Mouse (Mus musculus): ENCODE results near the gene Fibcd1. TPM values are rescaled to one million over a fixed set of nuclear protein-coding genes. Genes with fewer than 3 reads are reported as not detected.

Gene Fibcd1
- polyA plus RNA-seq, 1 experiment from 2014 or later, result 0.27 TPM

DNA sequence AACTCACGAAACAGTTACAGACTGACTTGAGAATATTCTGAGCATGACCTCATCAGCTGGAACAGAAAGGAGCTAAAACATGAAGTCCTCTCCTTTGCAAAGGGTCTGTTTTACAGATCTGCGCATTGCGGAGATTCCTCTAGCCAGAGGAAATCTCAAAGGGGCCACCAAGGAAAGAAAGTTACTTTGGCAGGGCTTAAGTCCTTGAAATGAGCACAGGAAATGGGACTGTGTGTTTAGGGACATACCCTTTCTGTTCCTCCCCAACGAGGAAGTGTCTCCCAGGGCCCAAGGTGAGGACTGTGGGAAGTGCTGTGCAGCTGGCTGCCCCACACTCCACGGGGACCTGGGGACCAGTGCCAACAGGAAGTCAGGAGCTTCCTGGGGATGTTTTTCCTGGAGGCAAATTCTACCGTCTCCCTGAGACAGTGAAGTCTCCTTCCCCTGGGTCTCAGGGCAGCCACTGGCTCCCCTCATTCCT, 76.1 kb downstream of the Fibcd1 start:
- no peak for DNase-seq (ENCODE audit: low spot score)

DNA sequence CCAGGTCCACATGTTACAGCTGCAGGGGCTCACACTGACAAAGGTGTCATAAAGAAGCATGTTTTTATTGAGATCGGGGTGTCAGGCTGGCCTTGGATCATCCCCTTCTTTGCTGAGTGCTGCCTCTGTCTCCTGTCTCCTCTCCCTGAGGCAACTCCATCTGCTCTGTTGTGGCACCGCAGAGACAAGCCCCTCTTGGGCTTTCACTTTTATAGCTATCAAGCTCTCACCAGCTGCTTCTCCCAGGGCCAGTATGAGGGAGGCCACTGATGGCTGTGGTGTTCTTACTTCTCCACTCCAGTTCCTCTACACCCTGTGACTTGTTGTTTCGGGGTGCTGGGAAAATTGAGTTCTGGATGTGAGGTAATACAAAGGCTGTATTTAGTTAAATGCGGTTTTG, 76.7 kb downstream of the Fibcd1 start:
- no peak for DNase-seq (ENCODE audit: low spot score)

DNA sequence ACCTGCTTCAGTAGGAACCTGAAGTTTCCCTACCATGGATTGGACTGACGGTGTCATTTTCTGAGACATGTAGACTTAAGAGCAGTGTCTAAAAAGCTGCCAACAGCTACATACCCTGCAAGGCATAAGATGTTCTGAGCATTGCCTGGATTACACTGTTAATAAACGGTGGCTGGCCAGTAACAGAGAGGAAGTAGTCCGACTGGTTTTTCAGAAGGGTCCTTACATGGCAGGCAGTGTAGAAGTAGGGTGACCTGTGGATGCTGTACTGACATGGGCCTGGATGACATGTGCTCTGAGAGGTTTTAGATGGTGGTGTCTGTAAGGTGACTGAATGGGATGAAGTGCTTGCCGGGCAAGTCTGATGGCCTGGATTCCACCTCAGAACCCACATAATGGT, 78.0 kb downstream of the Fibcd1 start:
- no peak for DNase-seq (ENCODE audit: low spot score)

DNA sequence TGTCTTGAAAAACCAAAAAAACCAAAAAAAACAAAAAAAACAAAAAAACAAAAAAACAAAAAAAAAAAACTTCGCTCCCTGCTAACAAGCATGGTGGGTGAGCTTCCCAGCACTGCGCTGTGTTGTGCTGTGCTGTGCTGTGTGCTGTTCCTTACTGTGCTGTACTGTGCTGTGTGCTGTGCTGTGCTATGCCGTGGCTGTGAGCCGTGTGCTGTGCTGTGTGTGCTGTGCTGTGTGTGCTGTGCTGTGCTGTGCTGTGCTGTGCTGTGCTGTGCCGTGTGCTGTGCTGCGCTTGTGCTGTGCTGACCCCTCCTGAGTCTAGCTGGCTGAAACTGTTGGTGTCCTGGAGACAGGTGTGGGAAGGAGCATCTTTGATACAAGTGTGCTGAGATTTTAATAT, 78.7 kb downstream of the Fibcd1 start:
- no peak for DNase-seq (ENCODE audit: low spot score)

Other genes with a start within 250 kb of the Fibcd1 start
- not detected in 2 replicates for gene Prdm12, start 206.0 kb downstream of the Fibcd1 start, polyA plus RNA-seq (2015; fragmentation: Nextera tagmentation; extraction: Ambion mirVana)
- 54.5 and 57.6 TPM in 2 replicates for gene Exosc2, start 175.3 kb downstream of the Fibcd1 start, polyA plus RNA-seq (2015; fragmentation: Nextera tagmentation; extraction: Ambion mirVana)
- gene Abl1, start 157.6 kb downstream of the Fibcd1 start, polyA plus RNA-seq (2015; fragmentation: Nextera tagmentation; extraction: Ambion mirVana), result 19.3 and 19.7 TPM in 2 replicates
- 1.5 and 2.1 TPM in 2 replicates for gene Qrfp, start 35.4 kb downstream of the Fibcd1 start, polyA plus RNA-seq (2015; fragmentation: Nextera tagmentation; extraction: Ambion mirVana)
- 0.09 and 0.21 TPM in 2 replicates for gene Lamc3, start 41.3 kb upstream of the Fibcd1 start, polyA plus RNA-seq (2015; fragmentation: Nextera tagmentation; extraction: Ambion mirVana)
- 5.0 and 6.0 TPM in 2 replicates for gene Aif1l, start 104.1 kb upstream of the Fibcd1 start, polyA plus RNA-seq (2015; fragmentation: Nextera tagmentation; extraction: Ambion mirVana)
- gene Nup214, start 128.4 kb upstream of the Fibcd1 start, polyA plus RNA-seq (2015; fragmentation: Nextera tagmentation; extraction: Ambion mirVana), result 115 and 138 TPM in 2 replicates
- gene Fam78a, start 238.9 kb upstream of the Fibcd1 start, polyA plus RNA-seq (2015; fragmentation: Nextera tagmentation; extraction: Ambion mirVana), result 57.5 and 68.6 TPM in 2 replicates
- gene Plpp7, start 249.5 kb upstream of the Fibcd1 start, polyA plus RNA-seq (2015; fragmentation: Nextera tagmentation; extraction: Ambion mirVana), result 0.91 and 1.0 TPM in 2 replicates

Measured in thymus, postnatal 0 days (tissue).